Mouse (Mus musculus) liver, embryonic 11.5 days (tissue): ENCODE measurements around the gene 4930415O20Rik. TPM values are rescaled to one million over a fixed set of nuclear protein-coding genes. Genes with fewer than 3 reads are reported as not detected.
"Not testable (repeated sequence)": the region's sequence is repeated elsewhere in the genome, so short reads cannot be mapped to it uniquely, and the experiment has no call there.

Experiments used
- ATAC-seq: fragments of 200-750 bp; cut with Nextera tagmentation; replicated peaks from 2 replicates; pipeline ENCODE4 v1.8.0; 2017; ENCODE audit warnings: moderate number of reproducible peaks, mild to moderate bottlenecking, moderate TSS enrichment, moderate library complexity; ENCODE audit not compliant: low FRiP score
- DNase-seq: peaks from one replicate; pipeline ENCODE4 v3.0.0-alpha.2; 2017; ENCODE audit warnings: low spot score
- H3K27ac ChIP-seq: fragments of 300-500 bp; sonication (generic); 2 replicates; pipeline ENCODE4 v1.5.1; 2014; ENCODE audit warnings: mild to moderate bottlenecking, low read depth, low read length, control low read depth
- H3K27me3 ChIP-seq: fragments of 300-500 bp; sonication (generic); replicated peaks from 2 replicates; pipeline ENCODE4 v1.6.1; 2014; ENCODE audit warnings: low read length, mixed read lengths; ENCODE audit not compliant: control insufficient read depth, insufficient read depth
- H3K36me3 ChIP-seq: fragments of 300-500 bp; sonication (generic); 2 replicates; pipeline ENCODE4 v1.6.1; 2014; ENCODE audit warnings: mild to moderate bottlenecking, low read length, moderate library complexity, mixed read lengths; ENCODE audit not compliant: control insufficient read depth, insufficient read depth
- H3K4me1 ChIP-seq: fragments of 300-500 bp; sonication (generic); replicated peaks from 2 replicates; pipeline ENCODE4 v1.6.1; 2014; ENCODE audit warnings: low read length, mixed read lengths; ENCODE audit not compliant: control insufficient read depth, insufficient read depth
- H3K4me2 ChIP-seq: fragments of 300-500 bp; sonication (generic); 2 replicates; pipeline ENCODE4 v1.6.1; 2014; ENCODE audit warnings: mild to moderate bottlenecking, control low read depth, moderate library complexity
- H3K4me3 ChIP-seq: fragments of 300-500 bp; sonication (generic); 2 replicates; pipeline ENCODE4 v1.5.1; 2014; ENCODE audit warnings: low read depth, low read length, control low read depth
- H3K9ac ChIP-seq: fragments of 300-500 bp; sonication (generic); 2 replicates; pipeline ENCODE4 v1.6.1; 2014; ENCODE audit warnings: low read depth, low read length, control low read depth
- H3K9me3 ChIP-seq: fragments of 300-500 bp; sonication (generic); 2 replicates; pipeline ENCODE4 v1.6.1; 2016; ENCODE audit warnings: low read length, inconsistent platforms, mixed read lengths; ENCODE audit not compliant: control insufficient read depth
- whole genome bisulfite sequencing: fragments of 180-500 bp; shearing (Covaris S2); extraction: QIAGEN DNeasy Blood & Tissue Kit; methylation state at CpG from one replicate; pipeline ENCODE4 v1.1.7; 2014; 5-methylcytosine and 5-hydroxymethylcytosine counted together
- polyA plus RNA-seq: library from polyadenylated mRNA; unstranded; fragments of >200 nt; fragmentation: Nextera tagmentation; extraction: Ambion mirVana; gene quantifications from 2 replicates; pipeline ENCODE4 v1.2.1, GENCODE M21; 2014

The 4930415O20Rik gene
- polyA plus RNA-seq, 1 experiment from 2014 or later: 0.55 TPM

DNA sequence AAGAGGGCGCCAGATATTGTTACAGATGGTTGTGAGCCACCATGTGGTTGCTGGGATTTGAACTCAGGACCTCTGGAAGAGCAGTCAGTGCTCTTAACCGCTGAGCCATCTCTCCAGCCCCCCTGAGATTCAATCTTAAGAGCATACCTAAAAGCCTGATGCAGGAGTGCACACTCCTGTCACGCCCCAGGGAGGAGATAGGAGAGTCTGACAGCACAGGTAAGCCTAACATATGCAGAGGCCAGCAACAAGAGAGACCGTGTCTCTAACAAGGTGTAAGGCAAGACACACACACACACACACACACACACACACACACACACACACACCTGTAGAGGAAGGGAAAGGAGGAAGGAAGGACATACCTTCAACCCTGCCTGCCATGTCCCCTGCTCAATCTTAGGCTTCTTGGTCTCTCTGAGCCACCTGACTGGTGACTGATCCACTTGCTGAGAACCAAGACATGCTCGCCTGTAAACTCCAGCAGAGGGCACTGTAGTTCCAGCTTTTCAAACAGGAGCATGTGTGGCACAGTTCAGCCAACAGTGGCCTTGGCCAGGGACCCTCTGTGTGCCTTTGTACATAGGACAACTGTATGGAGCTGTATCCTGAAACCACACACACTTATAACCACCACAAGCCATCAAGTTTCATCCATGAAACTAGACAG, 9.1 kb downstream of the 4930415O20Rik start:
- Histone ChIP-seq H3K9me3 (no peaks in the 10 kb centered on the region), H3K27me3 (no peaks in the 10 kb centered on the region; the same call in 1 of the 2 replicates), H3K36me3 (no peaks in the 10 kb centered on the region), H3K4me1 (no peaks in the 10 kb centered on the region), H3K9ac (no peak overlapping the region), H3K4me3 (no peak overlapping the region), H3K27ac (no peak overlapping the region), H3K4me2 (no peak overlapping the region)
- 35% methylated on average over 5 of the region's 5 CpGs for WGBS
- DNase-seq (peak; percentile 60), ATAC-seq (peak; percentile 80)

DNA sequence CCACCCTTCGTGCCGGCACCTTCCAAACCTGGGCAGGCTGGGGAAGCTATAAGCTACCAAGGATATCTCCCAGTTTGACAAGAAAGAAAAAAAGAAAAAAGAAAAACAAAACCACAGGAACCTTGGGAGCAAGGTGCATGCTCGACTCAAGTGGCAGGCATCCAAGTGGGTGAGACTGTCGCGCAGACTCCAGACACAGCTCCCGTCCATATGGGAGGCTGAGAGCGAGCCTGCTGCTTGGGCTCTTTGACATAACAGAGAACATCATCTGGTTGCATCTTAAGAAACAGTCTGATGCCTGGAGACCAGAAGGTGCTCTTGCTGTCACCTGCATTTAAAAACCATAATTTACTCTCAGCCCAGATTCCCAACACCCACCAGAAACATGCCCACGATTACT, 11.6 kb downstream of the 4930415O20Rik start:
- H3K9ac ChIP-seq: no peak overlapping the region

DNA sequence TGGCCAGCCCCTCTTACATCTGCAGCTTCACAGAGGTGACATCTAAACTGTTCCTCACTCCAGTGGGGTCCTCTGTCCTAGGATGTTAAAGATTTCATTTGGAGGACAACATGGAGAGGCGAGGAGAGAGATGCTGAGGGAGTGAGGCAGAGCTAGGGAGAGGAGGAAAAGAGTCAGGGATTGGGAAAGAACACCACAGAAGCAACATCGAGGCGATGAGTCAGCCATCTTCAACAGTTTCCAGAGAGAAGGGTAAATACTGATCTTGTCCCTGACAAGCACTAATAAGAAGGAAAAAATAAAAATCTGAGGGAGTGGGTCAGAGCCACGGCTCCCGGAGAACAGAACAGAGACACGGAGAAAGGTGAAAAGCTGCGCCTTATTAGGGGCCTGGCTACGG, 12.2 kb downstream of the 4930415O20Rik start:
- Histone ChIP-seq H3K4me3 (no peak overlapping the region), H3K27me3 (no peaks in the 10 kb centered on the region), H3K36me3 (no peaks in the 10 kb centered on the region), H3K4me1 (peaks cover 3% of the 10 kb centered on the region; the same call in 1 of the 2 replicates), H3K9me3 (no peaks in the 10 kb centered on the region), H3K9ac (no peak overlapping the region), H3K4me2 (no peak overlapping the region), H3K27ac (no peak overlapping the region)
- 76% methylated on average over 8 of the region's 8 CpGs for WGBS
- DNase-seq (no peak), ATAC-seq (no peak)

More for the DNA sequence above, 11.6 kb downstream of the 4930415O20Rik start:
- H3K36me3 ChIP-seq: no peaks in the 10 kb centered on the region
- WGBS: 84% methylated on average over 8 of the region's 8 CpGs
- peaks cover 3% of the 10 kb centered on the region; the same call in 1 of the 2 replicates for H3K4me1 ChIP-seq
- no peaks in the 10 kb centered on the region; the same call in 1 of the 2 replicates for H3K27me3 ChIP-seq
- H3K9me3 ChIP-seq: no peaks in the 10 kb centered on the region
- H3K4me3 ChIP-seq: no peak overlapping the region
- DNase-seq: no peak
- H3K4me2 ChIP-seq: no peak overlapping the region
- H3K27ac ChIP-seq: no peak overlapping the region
- ATAC-seq: no peak

DNA sequence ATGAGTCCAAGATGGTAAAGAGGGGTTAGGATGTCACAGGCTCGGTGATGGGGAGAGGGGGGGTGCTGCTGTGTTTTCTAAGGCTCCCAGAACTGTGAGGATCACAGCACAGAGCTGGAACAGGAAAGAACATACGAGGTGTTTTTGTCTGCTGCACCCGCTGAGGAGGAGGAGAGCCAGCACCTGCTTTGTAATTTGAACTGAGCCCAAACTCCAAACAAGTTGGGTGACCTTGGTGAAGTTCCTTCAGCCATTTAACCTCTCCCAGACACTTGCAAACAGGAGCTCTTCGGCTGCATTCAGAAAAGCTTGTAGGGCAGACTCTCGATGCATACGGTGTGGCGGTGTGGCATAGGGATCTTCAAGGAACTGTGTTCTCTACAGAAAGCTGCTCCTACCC, 14.6 kb downstream of the 4930415O20Rik start:
- ATAC-seq: no peak
- Histone ChIP-seq H3K4me1 (peaks cover 7% of the 10 kb centered on the region; the same call in 1 of the 2 replicates), H3K27me3 (no peaks in the 10 kb centered on the region), H3K4me2 (no peak overlapping the region), H3K27ac (no peak overlapping the region), H3K4me3 (no peak overlapping the region), H3K9me3 (no peaks in the 10 kb centered on the region), H3K9ac (no peak overlapping the region), H3K36me3 (0 out of 2 replicates have a peak, but pooled peaks cover 2% of the 10 kb centered on the region)
- DNase-seq: no peak
- 49% methylated on average over 7 of the region's 7 CpGs for WGBS

DNA sequence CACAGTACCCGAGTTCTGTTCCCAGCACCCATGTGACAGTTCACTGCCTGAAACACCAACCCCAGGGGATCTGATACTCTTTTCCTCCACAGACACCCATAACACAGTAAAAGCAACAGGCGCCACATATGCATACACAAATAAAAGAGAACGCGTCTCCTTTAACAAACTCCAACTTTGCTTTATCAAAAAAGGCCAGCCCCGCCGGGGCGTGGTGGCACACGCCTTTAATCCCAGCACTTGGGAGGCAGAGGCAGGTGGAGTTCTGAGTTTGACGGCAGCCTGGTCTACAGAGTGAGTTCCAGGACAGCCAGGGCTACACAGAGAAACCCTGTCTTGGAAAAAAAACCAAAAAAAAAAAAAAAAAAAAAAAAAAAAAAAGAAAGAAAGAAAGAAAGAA, 15.3 kb downstream of the 4930415O20Rik start:
- whole genome bisulfite sequencing: 43% methylated on average over 9 of the region's 9 CpGs
- H3K4me3 ChIP-seq, H3K27ac ChIP-seq, H3K9me3 ChIP-seq, H3K4me2 ChIP-seq, H3K4me1 ChIP-seq, H3K9ac ChIP-seq, H3K36me3 ChIP-seq, DNase-seq, H3K27me3 ChIP-seq: not testable (repeated sequence)
- ATAC-seq: peak; percentile 37; the same call in 1 of the 2 replicates

DNA sequence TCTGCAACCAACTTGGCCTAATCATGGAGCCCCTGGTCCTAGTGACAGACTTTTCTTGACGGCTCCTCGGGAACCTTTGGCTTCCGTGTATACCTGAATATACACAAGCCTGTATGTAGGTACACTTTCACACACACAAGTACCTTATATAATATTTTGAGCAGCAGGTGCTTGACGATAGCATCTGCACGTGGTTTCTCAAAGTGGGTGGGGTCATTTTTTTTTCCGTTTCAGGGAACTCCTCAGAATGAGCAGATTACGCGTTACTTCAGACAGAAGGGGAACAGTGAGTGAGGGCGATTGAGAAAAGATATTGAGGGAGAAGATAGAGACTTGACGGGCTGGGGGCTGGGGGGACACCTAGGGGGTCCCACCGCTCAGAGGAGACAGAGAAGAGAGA, 16.9 kb downstream of the 4930415O20Rik start:
- Histone ChIP-seq H3K9ac (no peak overlapping the region), H3K4me2 (no peak overlapping the region), H3K27ac (no peak overlapping the region), H3K4me1 (peaks cover 10% of the 10 kb centered on the region; the same call in 1 of the 2 replicates), H3K27me3 (no peaks in the 10 kb centered on the region), H3K9me3 (no peaks in the 10 kb centered on the region), H3K36me3 (peaks cover 12% of the 10 kb centered on the region), H3K4me3 (no peak overlapping the region)
- DNase-seq (no peak), ATAC-seq (no peak)
- 60% methylated on average over 11 of the region's 11 CpGs for WGBS

DNA sequence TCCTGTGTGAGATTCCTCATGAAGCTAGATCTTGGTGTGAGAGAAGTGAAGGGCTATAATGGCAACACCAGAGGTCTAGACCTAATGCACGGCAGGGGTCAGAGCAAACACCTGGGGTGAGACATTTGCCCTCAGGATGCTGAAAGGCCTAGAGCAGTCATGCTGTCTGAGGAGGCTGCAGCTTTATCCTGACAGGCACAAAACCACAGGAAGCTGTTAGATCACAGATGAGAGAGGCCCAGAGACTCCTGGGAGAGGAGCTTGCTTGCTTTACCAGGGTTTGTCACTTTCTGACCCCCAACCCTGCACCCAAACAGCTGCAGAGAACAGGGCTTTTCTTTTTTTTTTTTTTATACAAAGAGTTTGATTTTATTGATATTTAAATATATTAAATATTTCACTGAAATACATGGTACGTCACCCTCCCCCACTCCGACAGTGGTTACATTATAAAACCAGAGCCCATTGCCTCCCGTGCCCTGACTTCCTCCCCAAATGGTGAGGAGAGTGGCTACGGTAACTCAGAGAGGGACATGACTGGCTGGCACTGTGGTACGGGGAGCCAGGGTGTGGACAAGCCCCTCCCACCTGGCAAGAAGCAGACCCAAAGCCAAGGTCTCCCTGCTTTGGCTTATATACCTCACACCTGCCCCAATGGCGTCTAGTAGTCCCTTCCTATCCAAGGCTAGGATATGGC, 19.0 kb downstream of the 4930415O20Rik start:
- Histone ChIP-seq H3K9ac (no peak overlapping the region), H3K27me3 (no peaks in the 10 kb centered on the region), H3K36me3 (peaks cover 27% of the 10 kb centered on the region), H3K4me3 (no peak overlapping the region), H3K4me1 (peaks cover 10% of the 10 kb centered on the region; the same call in 1 of the 2 replicates), H3K27ac (no peak overlapping the region), H3K9me3 (no peaks in the 10 kb centered on the region), H3K4me2 (peak overlapping the region; percentile 22; the same call in 1 of the 2 replicates)
- WGBS: 34% methylated on average over 7 of the region's 7 CpGs
- no peak for DNase-seq
- ATAC-seq: no peak

DNA sequence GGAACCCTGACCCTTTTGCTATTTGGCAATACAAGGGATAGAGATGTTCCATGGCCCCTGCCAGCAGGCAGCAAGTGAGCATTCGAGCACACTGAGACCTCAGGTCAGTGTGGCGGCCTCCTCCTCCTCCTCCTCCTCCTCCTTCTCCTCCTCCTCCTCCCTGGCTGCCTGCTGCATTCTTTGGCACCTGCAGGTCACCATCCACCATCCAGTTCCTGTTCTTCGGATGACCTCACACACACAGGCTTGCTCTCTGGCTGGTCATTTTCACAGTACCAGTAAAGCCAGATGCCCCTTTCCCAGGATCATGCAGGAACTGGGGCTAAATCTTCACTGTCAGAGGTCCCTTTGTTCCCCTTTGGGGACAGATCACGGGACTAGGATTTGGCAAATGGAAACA, 20.6 kb downstream of the 4930415O20Rik start:
- Histone ChIP-seq H3K27me3 (no peaks in the 10 kb centered on the region), H3K36me3 (peaks cover 41% of the 10 kb centered on the region), H3K4me1 (peaks cover 6% of the 10 kb centered on the region; the same call in 1 of the 2 replicates), H3K27ac (no peak overlapping the region), H3K9ac (no peak overlapping the region), H3K4me2 (no peak overlapping the region), H3K4me3 (no peak overlapping the region), H3K9me3 (no peaks in the 10 kb centered on the region)
- no peak for ATAC-seq
- WGBS: 76% methylated on average over 4 of the region's 4 CpGs
- no peak for DNase-seq
